Mouse (Mus musculus): Measurements from ENCODE around the gene Lhx2.
A peak's percentile ranks its signal among the peaks of the same experiment; 100 is the strongest.

Lhx2 gene

GRCm38 (mm10) chr2:38338990-38339909 lies at the start of gene Lhx2:
TSS of gene Lhx2 (plus strand) at chr2:38339281.
- DNase-seq: peak; percentile 31

- DNase-seq: no peak
These were observed 47.6 kb upstream of the Lhx2 start for GRCm38 (mm10) chr2:38291526-38291925.

GRCm38 (mm10) chr2:38295939-38296338 lies 43.1 kb upstream of the Lhx2 start:
- DNase-seq: no peak

- no peak for DNase-seq
These were observed 38.1 kb upstream of the Lhx2 start for GRCm38 (mm10) chr2:38300941-38301340.

- no peak for DNase-seq
These were observed 33.9 kb upstream of the Lhx2 start for GRCm38 (mm10) chr2:38305152-38305551.

- DNase-seq: no peak
These were observed 26.2 kb upstream of the Lhx2 start for GRCm38 (mm10) chr2:38312921-38313320.

GRCm38 (mm10) chr2:38313399-38313798 lies 25.7 kb upstream of the Lhx2 start:
- no peak for DNase-seq

GRCm38 (mm10) chr2:38319086-38319485 lies 20.0 kb upstream of the Lhx2 start:
- DNase-seq: peak; percentile 21

GRCm38 (mm10) chr2:38320911-38321310 lies 18.2 kb upstream of the Lhx2 start:
- DNase-seq: peak; percentile 65

- DNase-seq: no peak
These were observed 15.7 kb upstream of the Lhx2 start for GRCm38 (mm10) chr2:38323380-38323779.

- DNase-seq: no peak
These were observed 12.4 kb upstream of the Lhx2 start for GRCm38 (mm10) chr2:38326671-38327070.

- DNase-seq: no peak
These were observed 5.4 kb upstream of the Lhx2 start for GRCm38 (mm10) chr2:38333586-38334119.

GRCm38 (mm10) chr2:38336606-38337005 lies 2.5 kb upstream of the Lhx2 start:
- no peak for DNase-seq

- DNase-seq: no peak
These were observed 1.9 kb upstream of the Lhx2 start for GRCm38 (mm10) chr2:38337091-38337640.

GRCm38 (mm10) chr2:38337681-38338080 lies 1.4 kb upstream of the Lhx2 start:
- DNase-seq: no peak

GRCm38 (mm10) chr2:38338348-38338932 lies 641 bp upstream of the Lhx2 start:
- no peak for DNase-seq

GRCm38 (mm10) chr2:38339910-38340625 lies 987 bp downstream of the Lhx2 start:
- no peak for DNase-seq

- DNase-seq: no peak
These were observed 1.6 kb downstream of the Lhx2 start for GRCm38 (mm10) chr2:38340626-38341200.

GRCm38 (mm10) chr2:38343573-38343972 lies 4.5 kb downstream of the Lhx2 start:
- no peak for DNase-seq

- DNase-seq: no peak
These were observed 5.6 kb downstream of the Lhx2 start for GRCm38 (mm10) chr2:38344727-38345126.

- DNase-seq: no peak
These were observed 7.3 kb downstream of the Lhx2 start for GRCm38 (mm10) chr2:38346417-38346816.

GRCm38 (mm10) chr2:38346881-38347764 lies 8.0 kb downstream of the Lhx2 start:
- DNase-seq: no peak

All from thymus, postnatal 4 days (tissue).